Mouse (Mus musculus) cortical plate, adult 2 months (tissue): ENCODE measurements around the gene Arhgap22. TPM values are rescaled to one million over a fixed set of nuclear protein-coding genes. Genes with fewer than 3 reads are reported as not detected.

Experiments
- H3K27ac ChIP-seq: fragments of 200-500 bp; 2 replicates; pipeline ENCODE4 v1.5.1; 2012; ENCODE audit warnings: low read length, control low read depth, inconsistent platforms; ENCODE audit not compliant: insufficient read depth
- H3K4me1 ChIP-seq: fragments of 200-500 bp; 2 replicates; pipeline ENCODE4 v1.6.1; 2011; ENCODE audit warnings: low read length; ENCODE audit not compliant: control insufficient read depth, insufficient read depth
- H3K4me3 ChIP-seq: fragments of 200-500 bp; 2 replicates; pipeline ENCODE4 v1.5.1; 2011; ENCODE audit warnings: mild to moderate bottlenecking, low read length, control low read depth; ENCODE audit not compliant: insufficient read depth
- CTCF ChIP-seq: fragments of 200-500 bp; IDR thresholded peaks from 2 replicates; pipeline ENCODE4 v1.5.1; 2011; ENCODE audit warnings: mild to moderate bottlenecking, control low read depth, low read length; ENCODE audit not compliant: insufficient read depth; ENCODE audit errors: extremely low read depth
- POLR2A ChIP-seq: fragments of 200-500 bp; IDR thresholded peaks from 2 replicates; pipeline ENCODE4 v1.6.1; 2011; ENCODE audit warnings: mild to moderate bottlenecking, low read length, control low read depth; ENCODE audit not compliant: insufficient read depth; ENCODE audit errors: extremely low read depth
- polyA plus RNA-seq: library from polyadenylated mRNA; depleted of rRNA; stranded (reverse); fragments of >200 nt; gene quantifications from 2 replicates; pipeline ENCODE4 v1.2.3, GENCODE M21; 2012

Arhgap22 gene
- polyA plus RNA-seq, 1 experiment: 9.1 TPM

- Histone ChIP-seq H3K27ac (no peak overlapping the region), H3K4me3 (no peak overlapping the region), H3K4me1 (no peaks in the 10 kb centered on the region)
- TF ChIP-seq POLR2A: no peak
- no peak for TF ChIP-seq CTCF
Observed at GRCm38 (mm10) chr14:33355276-33355675, 141.4 kb downstream of the Arhgap22 start.

GRCm38 (mm10) chr14:33357600-33358368 lies 144.0 kb downstream of the Arhgap22 start:
- no peaks in the 10 kb centered on the region for H3K4me1 ChIP-seq
- no peak overlapping the region for H3K27ac ChIP-seq
- TF ChIP-seq POLR2A: no peak
- no peak overlapping the region for H3K4me3 ChIP-seq

- no peak for TF ChIP-seq POLR2A
- Histone ChIP-seq H3K4me1 (no peaks in the 10 kb centered on the region), H3K27ac (no peak overlapping the region), H3K4me3 (no peak overlapping the region)
Observed at GRCm38 (mm10) chr14:33358891-33359290, 145.1 kb downstream of the Arhgap22 start.

GRCm38 (mm10) chr14:33361546-33361945 lies 147.7 kb downstream of the Arhgap22 start:
- Histone ChIP-seq H3K4me3 (no peak overlapping the region), H3K27ac (no peak overlapping the region), H3K4me1 (no peaks in the 10 kb centered on the region)
- TF ChIP-seq POLR2A: no peak
- no peak for TF ChIP-seq CTCF

- no peaks in the 10 kb centered on the region for H3K4me1 ChIP-seq
- H3K4me3 ChIP-seq: no peak overlapping the region
- TF ChIP-seq POLR2A: no peak
- no peak for TF ChIP-seq CTCF
- H3K27ac ChIP-seq: no peak overlapping the region
Observed at GRCm38 (mm10) chr14:33362122-33362521, 148.3 kb downstream of the Arhgap22 start.

- no peaks in the 10 kb centered on the region for H3K4me1 ChIP-seq
- H3K27ac ChIP-seq: no peak overlapping the region
- TF ChIP-seq POLR2A (no peak), CTCF (no peak)
Observed at GRCm38 (mm10) chr14:33362807-33363206, 149.0 kb downstream of the Arhgap22 start.

GRCm38 (mm10) chr14:33363611-33364010 lies 149.8 kb downstream of the Arhgap22 start:
- Histone ChIP-seq H3K4me1 (no peaks in the 10 kb centered on the region), H3K4me3 (no peak overlapping the region), H3K27ac (no peak overlapping the region)
- TF ChIP-seq POLR2A (no peak), CTCF (no peak)

More at GRCm38 (mm10) chr14:33362807-33363206, 149.0 kb downstream of the Arhgap22 start:
- H3K4me3 ChIP-seq: no peak overlapping the region

- TF ChIP-seq POLR2A (no peak), CTCF (no peak)
- Histone ChIP-seq H3K4me3 (no peak overlapping the region), H3K4me1 (no peaks in the 10 kb centered on the region), H3K27ac (no peak overlapping the region)
Observed at GRCm38 (mm10) chr14:33364061-33364460, 150.2 kb downstream of the Arhgap22 start.

GRCm38 (mm10) chr14:33366891-33367777 lies 153.3 kb downstream of the Arhgap22 start:
- H3K4me3 ChIP-seq: no peak overlapping the region
- H3K4me1 ChIP-seq: no peaks in the 10 kb centered on the region
- TF ChIP-seq POLR2A (no peak), CTCF (no peak)
- H3K27ac ChIP-seq: no peak overlapping the region
